Mouse (Mus musculus) CH12.LX (cell line): ENCODE data around the gene Rtp1. TPM values are rescaled to one million over a fixed set of nuclear protein-coding genes. Genes with fewer than 3 reads are reported as not detected.

Experiments used
- DNase-seq: peaks from one replicate; pipeline ENCODE4 v3.0.0-alpha.2; 2013; ENCODE audit errors: extremely low read depth
- H3K27ac ChIP-seq: 2 replicates; pipeline ENCODE4 v1.5.1; 2012; ENCODE audit warnings: low read depth, mild to moderate bottlenecking, control low read depth, moderate library complexity; ENCODE audit not compliant: insufficient read depth
- H3K27me3 ChIP-seq: replicated peaks from 2 replicates; pipeline ENCODE3; 2012; ENCODE audit warnings: inconsistent platforms
- H3K36me3 ChIP-seq, 2 experiments: replicated peaks in 1 of 2; 2 replicates each; pipeline versions ENCODE3 to v1.6.1; 2012; ENCODE audit warnings: inconsistent platforms in 1 of 2, low read length in 1 of 2, mild to moderate bottlenecking in 1 of 2, mixed read lengths in 1 of 2, moderate library complexity in 1 of 2; ENCODE audit not compliant: control insufficient read depth in 1 of 2, insufficient read depth in 1 of 2
- H3K4me1 ChIP-seq, 2 experiments: 2 replicates each; pipeline ENCODE4 v1.6.1; 2012; ENCODE audit warnings: inconsistent platforms in 1 of 2, moderate library complexity in 1 of 2; ENCODE audit not compliant: insufficient read depth in 2 of 2, control insufficient read depth in 1 of 2
- H3K4me2 ChIP-seq: 2 replicates; pipeline ENCODE4 v1.6.1; 2012; ENCODE audit warnings: low read depth, mild to moderate bottlenecking, control low read depth; ENCODE audit not compliant: poor library complexity, insufficient read depth, severe bottlenecking
- H3K4me3 ChIP-seq, 3 experiments: fragments of 150-350 bp in 1 of 3; sonication (generic) in 1 of 3; replicated peaks in 1 of 3; 2 replicates each; pipeline versions ENCODE3 to v1.5.1; 2011 to 2012; ENCODE audit warnings: low read depth in 2 of 3, low read length in 2 of 3, mild to moderate bottlenecking in 2 of 3, moderate library complexity in 2 of 3, control low read depth in 1 of 3, improper control_type of control experiment in 1 of 3, inconsistent platforms in 1 of 3, mixed read lengths in 1 of 3; ENCODE audit not compliant: poor library complexity in 1 of 3
- H3K79me2 ChIP-seq: replicated peaks from 2 replicates; pipeline ENCODE4 v1.6.1; 2012; ENCODE audit warnings: mild to moderate bottlenecking, moderate library complexity; ENCODE audit not compliant: control insufficient read depth, poor library complexity, insufficient read depth, severe bottlenecking; ENCODE audit errors: extremely low read depth
- H3K9ac ChIP-seq: 2 replicates; pipeline ENCODE4 v1.6.1; 2012; ENCODE audit warnings: low read depth, mild to moderate bottlenecking, control low read depth, moderate library complexity; ENCODE audit not compliant: insufficient read depth
- H3K9me3 ChIP-seq: replicated peaks from 2 replicates; pipeline ENCODE3; 2012; ENCODE audit warnings: low read length, inconsistent platforms, mixed read lengths
- BHLHE40 ChIP-seq: IDR thresholded peaks from 2 replicates; pipeline ENCODE4 v1.6.1; 2011; ENCODE audit warnings: mild to moderate bottlenecking, low read depth, low read length, improper control_type of control experiment
- CHD1 ChIP-seq: IDR thresholded peaks from 2 replicates; pipeline ENCODE4 v1.6.1; 2012; ENCODE audit warnings: low read depth, low read length, improper control_type of control experiment, inconsistent platforms
- CHD2 ChIP-seq: IDR thresholded peaks from 2 replicates; pipeline ENCODE4 v1.6.1; 2011; ENCODE audit warnings: low read length, improper control_type of control experiment
- CTCF ChIP-seq, 2 experiments: IDR thresholded peaks in 1 of 2; conservative IDR thresholded peaks in 1 of 2; 2 replicates each; pipeline ENCODE4 v1.5.1; 2011 to 2012; ENCODE audit warnings: low read depth in 2 of 2, low read length in 2 of 2, improper control_type of control experiment in 1 of 2, inconsistent platforms in 1 of 2, mild to moderate bottlenecking in 1 of 2, moderate library complexity in 1 of 2
- E2F4 ChIP-seq: IDR thresholded peaks from 2 replicates; pipeline ENCODE4 v1.6.1; 2011; ENCODE audit warnings: low read depth, low read length, improper control_type of control experiment; ENCODE audit not compliant: insufficient replicate concordance
- ELF1 ChIP-seq: IDR thresholded peaks from 2 replicates; pipeline ENCODE4 v1.6.1; 2014; ENCODE audit warnings: low read depth, mild to moderate bottlenecking, inconsistent platforms, low read length, improper control_type of control experiment
- EP300 ChIP-seq: IDR thresholded peaks from 2 replicates; pipeline ENCODE4 v1.6.1; 2011; ENCODE audit warnings: low read length, improper control_type of control experiment
- ETS1 ChIP-seq: conservative IDR thresholded peaks from 2 replicates; pipeline ENCODE4 v1.6.1; 2012; ENCODE audit warnings: low read depth, mild to moderate bottlenecking, inconsistent platforms, low read length, improper control_type of control experiment, moderate library complexity
- GABPA ChIP-seq: IDR thresholded peaks from 2 replicates; pipeline ENCODE4 v1.6.1; 2012; ENCODE audit warnings: low read depth, low read length, improper control_type of control experiment, inconsistent platforms; ENCODE audit not compliant: insufficient replicate concordance
- HCFC1 ChIP-seq: IDR thresholded peaks from 2 replicates; pipeline ENCODE4 v1.6.1; 2012; ENCODE audit warnings: low read depth, mild to moderate bottlenecking, inconsistent platforms, low read length, improper control_type of control experiment
- IRF4 ChIP-seq: IDR thresholded peaks from 2 replicates; pipeline ENCODE4 v1.6.1; 2014; ENCODE audit warnings: low read depth, mild to moderate bottlenecking, inconsistent platforms, low read length, improper control_type of control experiment
- JUN ChIP-seq: IDR thresholded peaks from 2 replicates; pipeline ENCODE4 v1.6.1; 2011; ENCODE audit warnings: low read depth, mild to moderate bottlenecking, low read length, improper control_type of control experiment, moderate library complexity; ENCODE audit not compliant: insufficient read depth
- JUND ChIP-seq: conservative IDR thresholded peaks from 2 replicates; pipeline ENCODE4 v1.6.1; 2011; ENCODE audit warnings: low read depth, low read length, improper control_type of control experiment
- KAT2A ChIP-seq: IDR thresholded peaks from 2 replicates; pipeline ENCODE4 v1.6.1; 2012; ENCODE audit warnings: low read length, improper control_type of control experiment, inconsistent platforms; ENCODE audit not compliant: insufficient replicate concordance
- MAFK ChIP-seq: IDR thresholded peaks from 2 replicates; pipeline ENCODE4 v1.6.1; 2011; ENCODE audit warnings: low read length, improper control_type of control experiment; ENCODE audit not compliant: insufficient replicate concordance
- MAX ChIP-seq: IDR thresholded peaks from 2 replicates; pipeline ENCODE4 v1.6.1; 2011; ENCODE audit warnings: low read length, improper control_type of control experiment
- MAZ ChIP-seq: IDR thresholded peaks from 2 replicates; pipeline ENCODE4 v1.6.1; 2012; ENCODE audit warnings: low read depth, mild to moderate bottlenecking, inconsistent platforms, low read length, improper control_type of control experiment, moderate library complexity
- MEF2A ChIP-seq: IDR thresholded peaks from 2 replicates; pipeline ENCODE4 v1.6.1; 2014; ENCODE audit warnings: low read depth, mild to moderate bottlenecking, inconsistent platforms, low read length, improper control_type of control experiment, borderline replicate concordance
- MXI1 ChIP-seq: IDR thresholded peaks from 2 replicates; pipeline ENCODE4 v1.6.1; 2011; ENCODE audit warnings: mild to moderate bottlenecking, low read depth, low read length, improper control_type of control experiment
- NRF1 ChIP-seq: IDR thresholded peaks from 2 replicates; pipeline ENCODE4 v1.6.1; 2014; ENCODE audit warnings: low read depth, mild to moderate bottlenecking, inconsistent platforms, low read length, improper control_type of control experiment, moderate library complexity
- PAX5 ChIP-seq: IDR thresholded peaks from 2 replicates; pipeline ENCODE4 v1.6.1; 2012; ENCODE audit warnings: low read length, inconsistent platforms, mixed read lengths
- POLR2A ChIP-seq: IDR thresholded peaks from 2 replicates; pipeline ENCODE4 v1.6.1; 2011; ENCODE audit warnings: low read depth, mild to moderate bottlenecking, improper control_type of control experiment, low read length
- POLR2AphosphoS2 ChIP-seq: IDR thresholded peaks from 2 replicates; pipeline ENCODE4 v1.6.1; 2011; ENCODE audit warnings: low read depth, low read length, improper control_type of control experiment
- SMC3 ChIP-seq: IDR thresholded peaks from 2 replicates; pipeline ENCODE4 v1.6.1; 2011; ENCODE audit warnings: low read depth, low read length, improper control_type of control experiment
- TCF12 ChIP-seq: IDR thresholded peaks from 2 replicates; pipeline ENCODE4 v1.6.1; 2014; ENCODE audit warnings: low read depth, mild to moderate bottlenecking, inconsistent platforms, low read length, improper control_type of control experiment
- UBTF ChIP-seq: IDR thresholded peaks from 2 replicates; pipeline ENCODE4 v1.6.1; 2012; ENCODE audit warnings: low read depth, mild to moderate bottlenecking, inconsistent platforms, low read length, improper control_type of control experiment, moderate library complexity
- USF2 ChIP-seq: conservative IDR thresholded peaks from 2 replicates; pipeline ENCODE4 v1.6.1; 2011; ENCODE audit warnings: low read depth, low read length, improper control_type of control experiment
- ZC3H11A ChIP-seq: IDR thresholded peaks from 2 replicates; pipeline ENCODE4 v1.6.1; 2012; ENCODE audit warnings: low read depth, mild to moderate bottlenecking, inconsistent platforms, low read length, improper control_type of control experiment
- ZKSCAN1 ChIP-seq: IDR thresholded peaks from 2 replicates; pipeline ENCODE4 v1.6.1; 2012; ENCODE audit warnings: low read depth, inconsistent platforms, low read length, improper control_type of control experiment, borderline replicate concordance
- ZNF384 ChIP-seq: IDR thresholded peaks from 2 replicates; pipeline ENCODE4 v1.6.1; 2012; ENCODE audit warnings: low read depth, low read length, improper control_type of control experiment, inconsistent platforms
- dilution Hi-C: fragments of 300-500 bp; cut with MboI; formaldehyde crosslinking; loops from 2 replicates; pipeline ENCODE4 v1.14.3; 2020; ENCODE audit warnings: low sequenced_read_pairs; ENCODE audit not compliant: extremely low pct_unique_long_range_greater_than_20kb, extremely low pct_ligation_motif_present
- in situ Hi-C: fragments of 300-500 bp; cut with MboI; formaldehyde crosslinking; loops from 3 replicates; pipeline ENCODE4 v1.14.3; 2019; ENCODE audit warnings: low sequenced_read_pairs, low pct_ligation_motif_present, low pct_unique_long_range_greater_than_20kb, mixed read lengths
- polyA plus RNA-seq: library from polyadenylated mRNA; unstranded; fragments of >175 nt; gene quantifications from 2 replicates; pipeline ENCODE4 v1.2.1, GENCODE M21; 2012; ENCODE audit warnings: low read depth; ENCODE audit not compliant: insufficient read length
- total RNA-seq, 2 experiments: library from RNA; depleted of rRNA; stranded (reverse); fragments of 300-350 nt in 1 of 2; fragments of >200 nt in 1 of 2; gene quantifications; 2 replicates each; pipeline ENCODE4 v1.2.3; 2012 to 2014

The Rtp1 gene
- total and polyA plus RNA-seq, 3 experiments = not detected

GRCm38 (mm10) chr16:23429991-23430390 is 1.1 kb downstream of the Rtp1 start:
- H3K36me3 ChIP-seq = no peaks in the 10 kb centered on the region
- H3K9me3 ChIP-seq = no peaks in the 10 kb centered on the region
- dilution Hi-C loops = no loop called here
- TF ChIP-seq SMC3 (no peak), CHD2 (no peak), ZNF384 (no peak), KAT2A (no peak), GABPA (no peak), MEF2A (no peak), CTCF (conservative IDR thresholded peaks at IDR 0.05 in 1 of 2, IDR thresholded peaks at IDR 0.05 in 1 of 2; ENCODE audit: low read depth in 2 of 2, low read length in 2 of 2) (no peak), TCF12 (no peak), JUN (no peak), MAZ (no peak)
- no peak for DNase-seq
- no peak overlapping the region for H3K9ac ChIP-seq
- H3K4me1 ChIP-seq = no peaks in the 10 kb centered on the region
- H3K4me3 ChIP-seq = no peak overlapping the region
- H3K4me2 ChIP-seq = no peak overlapping the region
- in situ Hi-C loops = loop anchor here (10.0 to 25.0 kb wide), 2 partner anchors 285 to 543 kb away; partner anchors contain the start of genes Adipoq and Ahsg
- H3K27me3 ChIP-seq = peaks cover 8% of the 10 kb centered on the region
- no peaks in the 10 kb centered on the region for H3K79me2 ChIP-seq
- no peak overlapping the region for H3K27ac ChIP-seq

DNA sequence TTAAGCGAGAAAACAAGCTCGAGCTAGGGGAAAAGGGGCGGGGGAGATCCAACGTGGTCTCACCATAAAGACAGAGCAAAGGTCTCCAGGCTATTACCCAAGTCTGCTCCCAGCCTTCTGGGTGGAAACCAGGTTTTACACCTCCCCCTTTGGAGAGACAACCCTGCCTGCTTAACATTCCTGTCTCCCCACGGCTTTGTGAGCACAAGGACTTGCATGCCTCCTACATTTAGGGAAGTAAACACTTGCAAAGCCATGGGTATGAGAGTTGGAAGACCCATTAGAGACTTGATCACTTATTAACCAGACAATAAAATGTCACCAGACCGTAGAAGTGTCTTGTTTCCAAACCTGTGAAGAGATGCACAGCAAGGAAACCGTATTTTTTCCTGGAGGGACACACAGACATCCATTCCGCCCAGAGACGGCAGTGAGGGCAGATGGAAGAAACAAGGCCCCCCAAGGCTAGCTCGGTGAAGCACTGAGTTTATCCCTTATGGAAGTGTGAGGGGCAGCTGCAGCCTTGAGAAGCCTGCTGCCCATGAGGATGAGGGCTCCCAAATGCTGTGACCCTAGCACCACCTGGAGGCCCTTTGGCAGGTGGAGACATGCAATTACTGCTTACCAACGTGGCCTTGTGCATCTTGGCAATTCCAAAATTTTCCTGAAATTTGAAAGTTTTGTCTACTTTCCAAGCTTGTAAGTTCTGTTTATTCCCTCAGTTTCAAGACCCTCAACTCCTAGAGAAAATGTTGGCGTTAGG is 8.7 kb downstream of the Rtp1 start:
- in situ Hi-C loops = loop anchor here (10.0 to 25.0 kb wide), 2 partner anchors 293 to 550 kb away; partner anchors contain the start of genes Adipoq and Ahsg
- no peak overlapping the region for H3K4me3 ChIP-seq
- H3K27ac ChIP-seq = no peak overlapping the region
- no peak overlapping the region for H3K9ac ChIP-seq
- H3K27me3 ChIP-seq = peaks cover 2% of the 10 kb centered on the region
- no peaks in the 10 kb centered on the region; a peak in 1 of 4 replicates for H3K4me1 ChIP-seq
- no peaks in the 10 kb centered on the region for H3K79me2 ChIP-seq
- H3K4me2 ChIP-seq = no peak overlapping the region
- dilution Hi-C loops = no loop called here
- peaks cover under 1% of the 10 kb centered on the region for H3K9me3 ChIP-seq
- no peak for DNase-seq
- no peaks in the 10 kb centered on the region for H3K36me3 ChIP-seq
- TF ChIP-seq POLR2AphosphoS2 (no peak), MAX (no peak), NRF1 (no peak), PAX5 (no peak), TCF12 (no peak), ZNF384 (no peak), UBTF (no peak), JUND (no peak), ELF1 (no peak), IRF4 (no peak), MXI1 (no peak), HCFC1 (no peak), ZKSCAN1 (no peak), CHD2 (no peak), BHLHE40 (no peak), ZC3H11A (peak; percentile 35; the same call in 1 of the 2 replicates), KAT2A (no peak), USF2 (no peak), GABPA (no peak), MAFK (no peak), CHD1 (no peak), EP300 (no peak), ETS1 (no peak), E2F4 (no peak), CTCF (conservative IDR thresholded peaks at IDR 0.05 in 1 of 2, IDR thresholded peaks at IDR 0.05 in 1 of 2; ENCODE audit: low read depth in 2 of 2, low read length in 2 of 2) (peak in 1 of 2 experiments; percentile 76; a peak in 2 of 4 replicates), POLR2A (no peak), MEF2A (no peak), SMC3 (peak; percentile 73)
